ENCODE assay signal across 15 mouse cellular contexts in genomic region chr9:121373107-121373506, GRCm38 (mm10).
DNase-seq lines count a peak whose midpoint lies in the region; ATAC-seq and TF ChIP-seq lines count a peak whose summit lies in the region.
"Had no signal": no experiment of that assay in that cellular context is flagged by ENCODE, and none has a peak within 500 bp of the region (broad histone marks: within the 10 kb centered on the region; RNA-seq: fewer than 3 reads in every experiment).

No protein-coding gene starts in this region.

- H3K9me3 ChIP-seq in forebrain, embryonic 13.5 days (replicated peaks), result no peaks in the 10 kb centered on the region
- no peaks in the 10 kb centered on the region for H3K9me3 ChIP-seq in limb, embryonic 10.5 days (replicated peaks)
- H3K9me3 ChIP-seq: embryonic facial prominence, embryonic 13.5 days had no signal

- H3K4me2 ChIP-seq in forebrain, embryonic 13.5 days, result 0 out of 2 replicates have a peak overlapping the region, but pooled peaks have one; percentile 8
- H3K4me2 ChIP-seq: embryonic facial prominence, embryonic 13.5 days; heart, embryonic 11.5 days; liver, embryonic 11.5 days had no signal

- no peaks in the 10 kb centered on the region for H3K36me3 ChIP-seq in forebrain, embryonic 13.5 days (ENCODE audit: poor library complexity, severe bottlenecking)
- no peaks in the 10 kb centered on the region for H3K36me3 ChIP-seq in limb, embryonic 10.5 days
- H3K36me3 ChIP-seq: embryonic facial prominence, embryonic 13.5 days had no signal

- DNase-seq in left cerebral cortex, adult 2 months (ENCODE audit: extremely low spot score in 1 of 2, low spot score in 2 of 2), result no peak
- DNase-seq in left cerebral cortex, adult 8-10 months (ENCODE audit: low spot score in 2 of 2), result no peak
- DNase-seq in limb, embryonic 10.5 days (ENCODE audit: low spot score), result no peak
- no peak for DNase-seq in ovary, postnatal 14 days (ENCODE audit: low spot score)
- no peak for DNase-seq in retina, embryonic 14.5 days (ENCODE audit: low spot score)
- DNase-seq: cerebellum, postnatal 14 days; kidney, postnatal 14 days; layer of hippocampus, postnatal 36 days; lung, postnatal 14 days had no signal

- no peak for TF ChIP-seq POLR2A in cortical plate, adult 2 months (IDR thresholded peaks at IDR 0.05; ENCODE audit: extremely low read depth, insufficient read depth, low read length)

- WGBS in forebrain, embryonic 13.5 days, result 29% methylated on average over 13 of the region's 13 CpGs
- 45% methylated on average over 13 of the region's 13 CpGs for WGBS in limb, embryonic 10.5 days

- ATAC-seq in forebrain, embryonic 13.5 days, result no peak

- no peak overlapping the region for H3K4me3 ChIP-seq in left cerebral cortex, adult 2 months
- no peak overlapping the region for H3K4me3 ChIP-seq in cortical plate, adult 2 months (ENCODE audit: insufficient read depth, low read length)
- no peak overlapping the region for H3K4me3 ChIP-seq in forebrain, embryonic 13.5 days
- H3K4me3 ChIP-seq in limb, embryonic 10.5 days, result no peak overlapping the region
- H3K4me3 ChIP-seq: embryonic facial prominence, embryonic 13.5 days had no signal

- H3K4me1 ChIP-seq in cortical plate, adult 2 months (ENCODE audit: control insufficient read depth, insufficient read depth, low read length), result peaks cover 20% of the 10 kb centered on the region
- peaks cover 56% of the 10 kb centered on the region for H3K4me1 ChIP-seq in forebrain, embryonic 13.5 days
- peaks cover 51% of the 10 kb centered on the region for H3K4me1 ChIP-seq in limb, embryonic 10.5 days

- peak overlapping the region; percentile 73; the same call in 1 of the 2 replicates for H3K27ac ChIP-seq in left cerebral cortex, adult 2 months
- 0 out of 2 replicates have a peak overlapping the region, but pooled peaks have one; percentile 26 for H3K27ac ChIP-seq in cortical plate, adult 2 months (ENCODE audit: insufficient read depth, low read length)
- peak overlapping the region; percentile 98 for H3K27ac ChIP-seq in forebrain, embryonic 13.5 days
- peak overlapping the region; percentile 80 for H3K27ac ChIP-seq in limb, embryonic 10.5 days

- 0 out of 2 replicates have a peak overlapping the region, but pooled peaks have one; percentile 41 for H3K9ac ChIP-seq in forebrain, embryonic 13.5 days
- H3K9ac ChIP-seq: embryonic facial prominence, embryonic 13.5 days had no signal

- intact Hi-C loops in left cerebral cortex, adult 2 months (cut with DNase I), result no loop called here

- no peaks in the 10 kb centered on the region for H3K27me3 ChIP-seq in forebrain, embryonic 13.5 days
- H3K27me3 ChIP-seq in limb, embryonic 10.5 days (ENCODE audit: low read depth, poor library complexity, severe bottlenecking), result no peaks in the 10 kb centered on the region
- H3K27me3 ChIP-seq: CH12.LX; embryonic facial prominence, embryonic 13.5 days had no signal

- no peak for TF ChIP-seq CTCF in left cerebral cortex, adult 2 months (IDR thresholded peaks at IDR 0.05)
- no peak for TF ChIP-seq CTCF in cortical plate, adult 2 months (IDR thresholded peaks at IDR 0.05; ENCODE audit: extremely low read depth, insufficient read depth, low read length)

Comparison
In these comparisons a context has a peak if more than half of its experiments do, and no peak if none do; other contexts are left out.
1. H3K27ac ChIP-seq: peak in every context shown above with its lines; median percentile 98 in forebrain, embryonic 13.5 days; 80 in limb, embryonic 10.5 days; 73 in left cerebral cortex, adult 2 months; 26 in cortical plate, adult 2 months.